Mouse (Mus musculus): ENCODE data around the gene Snapc4.

DNA sequence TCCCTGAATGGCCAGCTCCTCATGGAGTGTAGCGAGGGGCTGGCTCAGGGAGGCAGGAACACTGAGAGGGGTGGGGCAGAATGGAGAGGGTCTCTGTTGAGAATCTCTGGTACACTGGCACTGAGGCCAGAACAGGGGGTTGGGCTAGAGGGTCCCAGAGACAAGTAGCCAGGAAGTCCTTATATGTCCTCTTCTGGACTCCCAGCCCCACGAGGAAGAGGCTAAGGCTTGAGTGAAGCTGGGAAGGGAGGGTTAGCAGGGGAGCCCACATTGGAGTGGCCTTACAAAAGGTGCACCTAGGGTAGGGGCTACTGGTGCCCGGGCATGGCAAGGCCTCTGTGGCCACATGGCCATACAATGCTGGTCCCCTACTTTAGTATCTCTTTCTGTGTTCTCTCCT lies 63.1 kb downstream of the Snapc4 start:
- TF ChIP-seq CTCF (IDR thresholded peaks at IDR 0.05; ENCODE audit: control insufficient read depth, insufficient read depth, insufficient read length) (no peak), USF1 (IDR thresholded peaks at IDR 0.05; ENCODE audit: low read depth) (no peak), MAX (IDR thresholded peaks at IDR 0.05) (no peak), MYOD1 (IDR thresholded peaks at IDR 0.05; ENCODE audit: control insufficient read depth, insufficient read length, low read depth) (no peak)

Measured in C2C12 (cell line).